1 mouse cellular context compared by ENCODE assay signal in genomic region chr1:69825635-69826034, GRCm38 (mm10). TPM values are rescaled to one million over a fixed set of nuclear protein-coding genes. Genes with fewer than 3 reads are reported as not detected.
"Had no signal": no experiment of that assay in that cellular context is flagged by ENCODE, and none has a peak within 500 bp of the region (broad histone marks: within the 10 kb centered on the region; RNA-seq: fewer than 3 reads in every experiment).

No protein-coding gene starts in this region.

RNA-seq across cellular contexts. Expression of gene Spag16, which starts 1.1 kb away (rescaled TPM):
- polyA plus RNA-seq: erythroblast, embryonic 14.5 days had no signal
